Mouse (Mus musculus) lung, embryonic 14.5 days (tissue): ENCODE data around the gene Ndufv2. TPM values are rescaled to one million over a fixed set of nuclear protein-coding genes. Genes with fewer than 3 reads are reported as not detected.
"Not testable (repeated sequence)": the region's sequence is repeated elsewhere in the genome, so short reads cannot be mapped to it uniquely, and the experiment has no call there.

Experiments used
- ATAC-seq: fragments of 200-750 bp; cut with Nextera tagmentation; 2 replicates; pipeline ENCODE4 v1.8.0; 2017; ENCODE audit warnings: mild to moderate bottlenecking, moderate TSS enrichment, moderate library complexity; ENCODE audit not compliant: insufficient read depth
- DNase-seq: peaks from one replicate; pipeline ENCODE4 v3.0.0-alpha.2; 2015
- H3K27ac ChIP-seq: fragments of 300-500 bp; sonication (generic); 2 replicates; pipeline ENCODE4 v1.5.1; 2014; ENCODE audit warnings: low read depth, mild to moderate bottlenecking, moderate library complexity
- H3K27me3 ChIP-seq: fragments of 300-500 bp; sonication (generic); 2 replicates; pipeline ENCODE4 v1.6.1; 2014; ENCODE audit warnings: low read length, control low read depth; ENCODE audit not compliant: insufficient read depth
- H3K36me3 ChIP-seq: fragments of 300-500 bp; sonication (generic); 2 replicates; pipeline ENCODE4 v1.6.1; 2014; ENCODE audit warnings: control low read depth; ENCODE audit not compliant: insufficient read depth
- H3K4me1 ChIP-seq: fragments of 300-500 bp; sonication (generic); 2 replicates; pipeline ENCODE4 v1.6.1; 2014; ENCODE audit warnings: antibody characterized with exemption, control low read depth; ENCODE audit not compliant: insufficient read depth
- H3K4me2 ChIP-seq: fragments of 300-500 bp; sonication (generic); 2 replicates; pipeline ENCODE4 v1.6.1; 2014; ENCODE audit warnings: mild to moderate bottlenecking
- H3K4me3 ChIP-seq: fragments of 300-500 bp; sonication (generic); 2 replicates; pipeline ENCODE4 v1.5.1; 2014; ENCODE audit warnings: low read depth, low read length
- H3K9ac ChIP-seq: fragments of 300-500 bp; sonication (generic); 2 replicates; pipeline ENCODE4 v1.6.1; 2014
- H3K9me3 ChIP-seq: fragments of 300-500 bp; sonication (generic); 2 replicates; pipeline ENCODE4 v1.6.1; 2016; ENCODE audit warnings: low read depth, low read length, control low read depth
- CTCF ChIP-seq: IDR thresholded peaks from 2 replicates; pipeline ENCODE4 v1.5.1; 2016; ENCODE audit warnings: antibody characterized with exemption, low read depth
- WGBS: fragments of 180-500 bp; shearing (Covaris S2); extraction: QIAGEN DNeasy Blood & Tissue Kit; methylation state at CpG from one replicate; pipeline ENCODE4 v1.1.7; 2014; 5-methylcytosine and 5-hydroxymethylcytosine counted together
- polyA plus RNA-seq: library from polyadenylated mRNA; unstranded; fragments of >200 nt; fragmentation: Nextera tagmentation; extraction: Ambion mirVana; gene quantifications from 2 replicates; pipeline ENCODE4 v1.2.1, GENCODE M21; 2014

Ndufv2 gene
- polyA plus RNA-seq, 1 experiment from 2014 or later, result 322 TPM

- Histone ChIP-seq H3K36me3 (no peaks in the 10 kb centered on the region), H3K4me1 (no peaks in the 10 kb centered on the region), H3K9me3 (no peaks in the 10 kb centered on the region), H3K27ac (no peak overlapping the region), H3K4me2 (no peak overlapping the region), H3K9ac (no peak overlapping the region), H3K4me3 (no peak overlapping the region), H3K27me3 (no peaks in the 10 kb centered on the region)
- no peak for DNase-seq
- WGBS, result 80% methylated on average over 4 of the region's 4 CpGs
- no peak for TF ChIP-seq CTCF
- ATAC-seq, result no peak
These were observed 36.2 kb downstream of the Ndufv2 start for GRCm38 (mm10) chr17:66065115-66065514.

DNA sequence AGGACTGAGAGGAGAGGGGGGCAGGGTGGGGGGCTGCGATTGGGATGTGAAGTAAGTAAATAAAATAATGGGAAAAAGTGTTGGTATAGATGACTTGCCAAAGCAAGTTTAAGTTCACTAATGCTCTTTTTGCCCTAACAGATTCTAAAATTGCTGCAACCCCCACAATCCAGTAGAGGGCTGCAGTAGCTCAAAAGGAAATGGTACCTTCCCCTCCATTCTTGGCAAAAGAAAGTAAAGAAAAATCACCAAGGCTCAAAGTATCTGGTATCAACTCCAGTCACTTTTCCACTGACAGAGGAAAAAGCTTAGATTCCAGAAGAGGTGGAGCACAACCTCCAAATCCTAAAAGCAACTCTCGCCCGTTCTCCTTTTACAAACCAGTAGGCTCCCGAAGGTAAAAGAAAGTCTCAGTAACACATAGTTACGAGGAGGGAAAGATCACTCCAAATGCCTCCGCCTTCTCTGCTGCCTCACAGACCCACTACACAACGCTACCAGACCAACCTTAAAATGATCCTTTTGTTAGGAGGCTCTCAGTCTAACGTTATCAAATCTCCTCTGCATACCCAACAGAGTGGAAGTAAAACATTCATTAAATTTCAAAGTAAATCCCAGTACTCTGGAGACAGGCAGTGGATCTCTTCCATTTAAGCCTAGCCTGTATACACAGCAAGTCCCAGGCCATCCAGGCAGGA is 40.0 kb downstream of the Ndufv2 start:
- H3K27ac ChIP-seq, result no peak overlapping the region
- no peak overlapping the region for H3K4me2 ChIP-seq
- ATAC-seq (no peak), DNase-seq (peak; percentile 35)
- no peaks in the 10 kb centered on the region for H3K36me3 ChIP-seq
- no peaks in the 10 kb centered on the region for H3K27me3 ChIP-seq
- H3K9me3 ChIP-seq, result no peaks in the 10 kb centered on the region
- no peaks in the 10 kb centered on the region for H3K4me1 ChIP-seq
- WGBS, result 55% methylated on average over 8 of the region's 8 CpGs
- no peak overlapping the region for H3K4me3 ChIP-seq
- TF ChIP-seq CTCF, result peak; percentile 37
- H3K9ac ChIP-seq, result no peak overlapping the region

GRCm38 (mm10) chr17:66058160-66058559 is 43.2 kb downstream of the Ndufv2 start:
- Histone ChIP-seq H3K27me3 (no peaks in the 10 kb centered on the region), H3K9ac (no peak overlapping the region), H3K36me3 (no peaks in the 10 kb centered on the region), H3K4me3 (no peak overlapping the region), H3K27ac (no peak overlapping the region), H3K4me1 (no peaks in the 10 kb centered on the region), H3K4me2 (no peak overlapping the region), H3K9me3 (no peaks in the 10 kb centered on the region)
- DNase-seq (no peak), ATAC-seq (no peak)
- 86% methylated on average over 4 of the region's 4 CpGs for WGBS
- no peak for TF ChIP-seq CTCF

DNA sequence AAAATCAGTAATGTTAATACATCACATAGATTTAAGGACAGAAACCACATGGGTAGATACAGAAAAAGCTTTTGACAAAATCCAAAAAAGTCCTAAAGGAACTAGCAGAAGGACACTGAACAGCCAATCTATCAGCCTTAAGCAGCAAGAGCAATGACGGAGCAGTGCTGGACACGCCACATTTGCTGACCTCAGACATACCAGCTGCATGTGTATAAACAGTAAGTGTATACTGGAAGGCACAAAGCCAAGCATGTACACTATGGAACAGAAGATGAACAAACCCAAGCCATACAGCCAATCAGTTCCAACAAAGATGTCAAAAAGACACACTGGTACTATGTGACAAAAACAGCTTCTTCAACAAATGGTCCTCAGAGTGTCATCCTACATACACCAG is 44.2 kb downstream of the Ndufv2 start:
- 36% methylated on average over 2 of the region's 2 CpGs for WGBS
- no peak for TF ChIP-seq CTCF
- no peak overlapping the region for H3K27ac ChIP-seq
- peak; percentile 73 for DNase-seq
- no peaks in the 10 kb centered on the region for H3K27me3 ChIP-seq
- no peaks in the 10 kb centered on the region for H3K4me1 ChIP-seq
- H3K36me3 ChIP-seq, result no peaks in the 10 kb centered on the region
- H3K9me3 ChIP-seq, result no peaks in the 10 kb centered on the region
- H3K4me2 ChIP-seq, result no peak overlapping the region
- no peak overlapping the region for H3K4me3 ChIP-seq
- peak; percentile 80; the same call in 1 of the 2 replicates for ATAC-seq
- H3K9ac ChIP-seq, result no peak overlapping the region

DNA sequence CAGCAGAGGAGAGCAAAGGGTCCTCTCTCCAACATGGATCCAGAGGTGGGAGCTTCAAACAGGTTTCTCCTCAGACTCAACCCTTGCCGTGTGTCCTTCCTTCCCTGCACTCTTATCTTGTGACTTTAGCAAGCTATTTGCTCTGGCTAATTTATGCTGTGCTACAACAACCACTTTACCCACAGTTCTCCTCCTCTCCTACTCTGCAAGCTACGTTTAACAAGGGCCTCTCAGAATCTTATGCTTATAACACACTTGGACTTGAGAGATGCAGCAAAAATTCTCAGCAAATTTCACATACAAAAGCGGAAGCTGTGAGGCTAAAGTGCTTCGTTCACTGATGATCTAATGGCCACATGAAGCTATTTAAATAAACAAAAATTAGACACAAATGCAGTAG is 48.0 kb downstream of the Ndufv2 start:
- Histone ChIP-seq H3K4me1 (no peaks in the 10 kb centered on the region), H3K9me3 (no peaks in the 10 kb centered on the region), H3K27ac (no peak overlapping the region), H3K9ac (no peak overlapping the region), H3K27me3 (no peaks in the 10 kb centered on the region), H3K4me2 (no peak overlapping the region), H3K36me3 (0 out of 2 replicates have a peak, but pooled peaks cover 4% of the 10 kb centered on the region), H3K4me3 (no peak overlapping the region)
- DNase-seq (no peak), ATAC-seq (no peak)
- no peak for TF ChIP-seq CTCF
- WGBS, result 46% methylated on average over 4 of the region's 4 CpGs

GRCm38 (mm10) chr17:66048795-66049194 is 52.6 kb downstream of the Ndufv2 start:
- no peak overlapping the region for H3K27ac ChIP-seq
- TF ChIP-seq CTCF, result no peak

DNA sequence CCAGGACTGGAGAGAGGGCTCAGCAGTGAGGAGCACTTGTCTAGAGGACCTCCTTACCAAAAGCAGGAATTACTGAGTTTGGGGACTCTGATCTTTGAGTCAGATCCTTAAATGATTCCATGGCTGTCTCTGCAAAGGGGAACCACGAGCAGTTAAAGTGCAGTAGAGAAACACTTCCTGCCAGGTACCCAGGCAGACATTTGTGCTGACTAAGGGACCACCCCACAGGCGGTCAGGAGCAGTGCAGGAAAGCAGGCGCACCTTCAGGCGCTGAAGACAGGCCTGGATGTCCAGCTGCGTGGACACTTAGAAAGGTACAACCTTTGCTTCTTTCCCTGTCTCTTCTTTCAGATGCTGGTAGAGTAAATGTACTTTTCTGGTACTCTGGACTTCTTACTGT is 53.2 kb downstream of the Ndufv2 start:
- Histone ChIP-seq H3K27ac (no peak overlapping the region), H3K4me1 (no peaks in the 10 kb centered on the region), H3K27me3 (no peaks in the 10 kb centered on the region), H3K36me3 (peaks cover 4% of the 10 kb centered on the region; the same call in 1 of the 2 replicates), H3K4me3 (no peak overlapping the region), H3K4me2 (no peak overlapping the region), H3K9me3 (no peaks in the 10 kb centered on the region), H3K9ac (no peak overlapping the region)
- DNase-seq, result no peak
- no peak for TF ChIP-seq CTCF
- WGBS, result 58% methylated on average over 5 of the region's 5 CpGs
- ATAC-seq, result no peak

More at GRCm38 (mm10) chr17:66048795-66049194, 52.6 kb downstream of the Ndufv2 start:
- 70% methylated on average over 4 of the region's 4 CpGs for WGBS
- H3K36me3 ChIP-seq, result peaks cover 4% of the 10 kb centered on the region; the same call in 1 of the 2 replicates
- no peaks in the 10 kb centered on the region for H3K9me3 ChIP-seq
- H3K4me1 ChIP-seq, result no peaks in the 10 kb centered on the region
- DNase-seq, result no peak
- no peak overlapping the region for H3K4me2 ChIP-seq
- H3K27me3 ChIP-seq, result no peaks in the 10 kb centered on the region
- no peak for ATAC-seq
- H3K9ac ChIP-seq, result no peak overlapping the region
- no peak overlapping the region for H3K4me3 ChIP-seq

- not testable (repeated sequence) for H3K4me2 ChIP-seq, H3K9me3 ChIP-seq, H3K27me3 ChIP-seq, H3K27ac ChIP-seq, ATAC-seq, H3K9ac ChIP-seq, H3K4me3 ChIP-seq, H3K36me3 ChIP-seq, DNase-seq, H3K4me1 ChIP-seq
- 80% methylated on average over 4 of the region's 4 CpGs for WGBS
These were observed 57.7 kb downstream of the Ndufv2 start for GRCm38 (mm10) chr17:66043679-66044078.
